Mouse (Mus musculus) C2C12 (cell line): ENCODE data around the gene Bpifb5.

Experiments used
- CTCF ChIP-seq: IDR thresholded peaks from one replicate; pipeline ENCODE4 v1.5.1; 2011; ENCODE audit not compliant: control insufficient read depth, insufficient read depth, insufficient read length
- USF1 ChIP-seq: IDR thresholded peaks from one replicate; pipeline ENCODE4 v1.6.1; 2011; ENCODE audit warnings: low read depth, mild to moderate bottlenecking, control low read depth, moderate library complexity

GRCm38 (mm10) chr2:154223917-154224273 lies 353 bp downstream of the Bpifb5 start:
- TF ChIP-seq CTCF, result no peak
- TF ChIP-seq USF1, result no peak
